Mouse (Mus musculus) gastrocnemius, adult 2 months (tissue): Measurements from ENCODE around the gene Klf3. TPM values are rescaled to one million over a fixed set of nuclear protein-coding genes. Genes with fewer than 3 reads are reported as not detected.
"Not testable (repeated sequence)": the region's sequence is repeated elsewhere in the genome, so short reads cannot be mapped to it uniquely, and the experiment has no call there.

ENCODE experiments used
- DNase-seq: peaks from one replicate; pipeline ENCODE4 v3.0.0; 2022
- H3K27ac ChIP-seq: fragments of 200-600 bp; 2 replicates; pipeline ENCODE4 v1.8.1; 2022; ENCODE audit warnings: mild to moderate bottlenecking
- H3K4me3 ChIP-seq: fragments of 200-600 bp; 2 replicates; pipeline ENCODE4 v1.8.1; 2022; ENCODE audit warnings: mild to moderate bottlenecking, moderate library complexity
- CTCF ChIP-seq: fragments of 200-600 bp; IDR thresholded peaks from 2 replicates; pipeline ENCODE4 v1.8.1; 2022; ENCODE audit warnings: antibody characterized with exemption, mild to moderate bottlenecking, moderate library complexity
- intact Hi-C: fragments of 180-260 bp; cut with DNase I; formaldehyde crosslinking; loops from one replicate; pipeline ENCODE4 v1.15.1; 2025
- total RNA-seq, 2 experiments: library from RNA; stranded (reverse); gene quantifications; 2 replicates each; pipeline ENCODE4 v1.2.3; 2021

Gene Klf3
- total RNA-seq, 2 experiments from 2014 or later = 18.2 to 20.4 TPM

- intact Hi-C loops = no loop called here
- DNase-seq = no peak
- H3K27ac ChIP-seq = peak overlapping the region; percentile 73; the same call in 1 of the 2 replicates
Measured at GRCm38 (mm10) chr5:64876086-64876830, 73.1 kb downstream of the Klf3 start.

GRCm38 (mm10) chr5:64877235-64878026, 74.2 kb downstream of the Klf3 start:
- intact Hi-C loops = no loop called here
- TF ChIP-seq CTCF = no peak
- peak overlapping the region; percentile 73 for H3K27ac ChIP-seq
- H3K4me3 ChIP-seq = no peak overlapping the region
- DNase-seq = no peak

More at GRCm38 (mm10) chr5:64876086-64876830, 73.1 kb downstream of the Klf3 start:
- TF ChIP-seq CTCF = no peak
- no peak overlapping the region for H3K4me3 ChIP-seq

GRCm38 (mm10) chr5:64878027-64878425, 74.8 kb downstream of the Klf3 start:
- DNase-seq = peak; percentile 77
- Histone ChIP-seq H3K4me3 (no peak overlapping the region), H3K27ac (peak overlapping the region; percentile 73)
- intact Hi-C loops = no loop called here
- TF ChIP-seq CTCF = no peak

- H3K27ac ChIP-seq = peak overlapping the region; percentile 73
- no peak for DNase-seq
- no peak overlapping the region for H3K4me3 ChIP-seq
- intact Hi-C loops = no loop called here
- no peak for TF ChIP-seq CTCF
Measured at GRCm38 (mm10) chr5:64878526-64878925, 75.3 kb downstream of the Klf3 start.

- intact Hi-C loops = no loop called here
- Histone ChIP-seq H3K27ac (no peak overlapping the region), H3K4me3 (no peak overlapping the region)
- TF ChIP-seq CTCF = no peak
- no peak for DNase-seq
Measured at GRCm38 (mm10) chr5:64879241-64879640, 76.1 kb downstream of the Klf3 start.

- intact Hi-C loops = loop anchor here (10.0 kb wide), 2 partner anchors 333 to 363 kb away; no protein-coding TSS in a partner anchor
- DNase-seq, H3K27ac ChIP-seq, H3K4me3 ChIP-seq: not testable (repeated sequence)
Measured at GRCm38 (mm10) chr5:64881559-64881958, 78.4 kb downstream of the Klf3 start.

- intact Hi-C loops = loop anchor here (10.0 kb wide), 2 partner anchors 333 to 363 kb away; no protein-coding TSS in a partner anchor
- not testable (repeated sequence) for H3K27ac ChIP-seq, DNase-seq, H3K4me3 ChIP-seq
Measured at GRCm38 (mm10) chr5:64881976-64882375, 78.8 kb downstream of the Klf3 start.

Other genes with a start within 250 kb of the Klf3 start
- gene Tlr1, start 130.2 kb downstream of the Klf3 start, total RNA-seq = under 1 TPM; 0.08 to 0.10 TPM
- under 1 TPM; 0.28 to 0.36 TPM for gene Tlr6, start 156.7 kb downstream of the Klf3 start, total RNA-seq
- 10 to 100 TPM in 1 of 2 experiments, 1 to 10 TPM in 1; 7.6 to 14.1 TPM for gene Fam114a1, start 166.7 kb downstream of the Klf3 start, total RNA-seq